Mouse (Mus musculus): Measurements from ENCODE around the gene Hist1h4c.
A peak's percentile ranks its signal among the peaks of the same experiment; 100 is the strongest.
"Not testable (repeated sequence)": the region's sequence is repeated elsewhere in the genome, so short reads cannot be mapped to it uniquely, and the experiment has no call there.

The Hist1h4c gene

GRCm38 (mm10) chr13:23728472-23729191 is 30.4 kb upstream of the Hist1h4c start:
- no peak for DNase-seq

GRCm38 (mm10) chr13:23725213-23725612 is 27.0 kb upstream of the Hist1h4c start:
- DNase-seq, result no peak

GRCm38 (mm10) chr13:23724239-23724638 is 26.0 kb upstream of the Hist1h4c start:
- no peak for DNase-seq

- not testable (repeated sequence) for DNase-seq
Observed at GRCm38 (mm10) chr13:23717593-23718245, 19.5 kb upstream of the Hist1h4c start.

GRCm38 (mm10) chr13:23717176-23717575 is 18.9 kb upstream of the Hist1h4c start:
- DNase-seq, result no peak

- no peak for DNase-seq
Observed at GRCm38 (mm10) chr13:23716261-23717042, 18.2 kb upstream of the Hist1h4c start.

GRCm38 (mm10) chr13:23710374-23711089 is 12.3 kb upstream of the Hist1h4c start, which contains the start of gene Hfe:
TSS of gene Hfe (minus strand) at chr13:23710854.
- peak; percentile 73 to 75 for DNase-seq

- DNase-seq, result no peak
Observed at GRCm38 (mm10) chr13:23709714-23710373, 11.6 kb upstream of the Hist1h4c start.

GRCm38 (mm10) chr13:23708654-23709053 is 10.4 kb upstream of the Hist1h4c start:
- DNase-seq, result no peak

- no peak for DNase-seq
Observed at GRCm38 (mm10) chr13:23708041-23708440, 9.8 kb upstream of the Hist1h4c start.

GRCm38 (mm10) chr13:23706771-23707170 is 8.5 kb upstream of the Hist1h4c start:
- no peak for DNase-seq

- no peak for DNase-seq
Observed at GRCm38 (mm10) chr13:23705751-23706356, 7.6 kb upstream of the Hist1h4c start.

GRCm38 (mm10) chr13:23702801-23703200 is 4.5 kb upstream of the Hist1h4c start:
- DNase-seq, result not testable (repeated sequence)

- DNase-seq, result no peak
Observed at GRCm38 (mm10) chr13:23702220-23702619, 4.0 kb upstream of the Hist1h4c start.

GRCm38 (mm10) chr13:23700786-23701520 is 2.7 kb upstream of the Hist1h4c start:
- peak; percentile 82 to 85 for DNase-seq

- peak in 1 of 2 experiments; percentile 1 for DNase-seq
Observed at GRCm38 (mm10) chr13:23699767-23700166, 1.5 kb upstream of the Hist1h4c start.

- DNase-seq, result no peak
Observed at GRCm38 (mm10) chr13:23698996-23699395, 742 bp upstream of the Hist1h4c start.

GRCm38 (mm10) chr13:23697491-23698299 is 559 bp downstream of the Hist1h4c start:
- peak; percentile 78 to 81 for DNase-seq

- DNase-seq, result no peak
Observed at GRCm38 (mm10) chr13:23696061-23696474, 2.2 kb downstream of the Hist1h4c start.

GRCm38 (mm10) chr13:23695514-23695913 is 2.7 kb downstream of the Hist1h4c start, which contains the start of gene Hist1h1t:
TSS of gene Hist1h1t (plus strand) at chr13:23695814.
- no peak for DNase-seq

Data from B cell, adult 2 months (primary cell).